Mouse (Mus musculus) spleen, adult 2 months (tissue): ENCODE results near the gene Ctnna3.

Source experiments
- CTCF ChIP-seq: fragments of 200-500 bp; IDR thresholded peaks from 2 replicates; pipeline ENCODE4 v1.5.1; 2011; ENCODE audit warnings: mild to moderate bottlenecking, inconsistent platforms; ENCODE audit not compliant: insufficient read depth, insufficient read length, insufficient replicate concordance; ENCODE audit errors: extremely low read depth
- POLR2A ChIP-seq: fragments of 200-500 bp; IDR thresholded peaks from 2 replicates; pipeline ENCODE4 v1.6.1; 2011; ENCODE audit warnings: low read depth, low read length, inconsistent platforms

DNA sequence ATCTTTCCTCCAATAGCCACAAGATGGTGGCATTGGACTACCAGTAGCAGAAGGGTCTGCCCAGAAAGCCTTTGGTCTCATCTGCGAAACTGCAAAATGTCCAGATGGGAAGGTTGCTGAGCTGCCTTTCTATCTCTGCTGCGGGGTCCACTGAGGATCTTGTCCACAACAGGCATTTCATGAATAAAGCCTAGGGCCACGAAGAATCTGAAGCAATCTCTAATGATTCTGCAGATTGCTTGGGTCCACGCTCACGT lies 7.2 kb upstream of the Ctnna3 start:
- TF ChIP-seq CTCF (no peak), POLR2A (no peak)
